Mouse (Mus musculus): ENCODE measurements around the gene Dbnl.
A peak's percentile ranks its signal among the peaks of the same experiment; 100 is the strongest.

The Dbnl gene

DNA sequence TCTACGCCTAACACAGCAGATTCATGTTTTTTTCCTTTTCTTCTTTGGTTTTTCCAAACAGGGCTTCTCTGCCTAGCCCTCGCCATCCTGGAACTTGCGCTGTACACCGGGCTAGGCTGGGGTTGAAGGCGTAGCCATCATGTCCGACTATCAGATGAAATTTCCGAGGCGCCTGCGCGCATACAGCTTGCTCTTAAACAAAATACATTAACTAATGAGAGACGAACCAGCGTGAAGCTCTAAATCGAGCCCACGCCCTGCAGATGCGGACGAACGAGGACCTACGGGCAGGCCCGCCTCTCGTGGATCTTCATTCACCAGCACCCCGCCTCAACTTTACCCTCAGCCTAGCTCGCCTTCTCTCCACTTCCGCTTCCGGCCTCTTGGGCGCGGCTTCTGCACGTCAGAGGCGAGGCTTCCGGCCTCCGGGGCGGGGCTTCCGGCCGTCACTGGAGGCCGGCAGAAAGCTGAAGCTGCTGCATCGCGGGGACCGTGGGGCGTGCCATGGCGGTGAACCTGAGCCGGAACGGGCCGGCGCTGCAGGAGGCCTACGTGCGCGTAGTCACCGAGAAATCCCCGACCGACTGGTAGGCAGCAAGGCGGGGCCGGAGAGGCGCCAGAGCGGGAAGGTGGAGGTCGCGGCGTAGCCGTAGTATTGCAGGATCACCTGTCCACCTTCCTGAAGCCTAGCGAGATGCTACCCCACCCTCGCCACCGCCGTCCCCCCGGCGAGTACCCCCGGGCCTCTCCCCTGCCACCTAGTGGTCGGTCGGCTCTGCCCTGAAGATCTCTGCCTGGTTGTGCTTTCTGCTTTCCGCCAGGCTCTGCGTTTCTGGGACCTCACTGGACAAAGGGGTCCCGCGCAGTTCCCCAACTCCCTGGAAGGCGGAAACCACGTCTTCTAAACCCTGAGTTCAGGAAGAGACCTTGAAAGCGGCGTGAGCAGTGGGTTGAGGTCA, at the start of gene Dbnl:
TSS of gene Dbnl (plus strand) at position 433 of the 959 bp plus-strand sequence.
- DNase-seq (ENCODE audit: low spot score in 2 of 2): peak; percentile 87 to 91

GRCm38 (mm10) chr11:5738888-5739632, 49.2 kb upstream of the Dbnl start:
- DNase-seq (ENCODE audit: low spot score in 2 of 2): no peak

DNA sequence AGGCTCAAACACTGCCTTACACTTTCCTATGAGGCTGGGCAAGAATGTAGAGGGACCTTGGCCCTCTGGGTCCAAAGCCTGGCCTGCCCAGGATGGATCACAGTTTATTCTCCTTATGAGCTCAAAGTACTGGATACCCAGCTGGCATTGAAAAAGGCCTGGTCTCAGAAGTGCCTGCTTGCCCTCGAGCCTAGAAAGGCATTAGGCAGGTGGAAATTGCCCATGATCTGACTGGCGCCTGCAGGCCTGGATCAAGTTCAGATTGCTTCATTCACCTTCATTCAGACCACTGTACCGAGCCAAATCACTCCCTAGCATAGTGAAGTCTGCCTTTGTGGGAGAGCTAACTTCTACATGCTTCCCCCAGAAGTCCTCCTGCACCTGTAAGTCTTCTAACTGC, 48.4 kb upstream of the Dbnl start:
- DNase-seq (ENCODE audit: low spot score in 2 of 2): no peak

DNA sequence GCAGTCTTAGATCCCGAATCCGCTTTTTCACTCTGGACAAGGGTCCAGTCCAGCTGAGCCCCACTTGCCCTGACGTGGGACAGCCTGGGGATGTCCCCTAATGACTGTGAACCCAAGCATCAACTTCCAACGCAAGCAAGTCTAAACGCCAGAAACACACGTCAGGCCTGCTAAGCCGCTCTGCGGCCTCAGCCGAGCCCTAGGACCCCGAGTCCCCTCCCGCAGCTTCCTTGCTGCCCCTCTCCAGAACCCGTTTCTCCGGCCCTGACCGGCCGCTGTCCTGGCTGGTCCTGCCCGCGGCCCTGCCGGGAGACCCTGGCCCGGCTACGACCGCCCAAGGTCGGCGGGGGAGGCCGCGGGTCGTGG, 47.7 kb upstream of the Dbnl start:
- peak in 1 of 2 experiments; percentile 20 for DNase-seq (ENCODE audit: low spot score in 2 of 2)

DNA sequence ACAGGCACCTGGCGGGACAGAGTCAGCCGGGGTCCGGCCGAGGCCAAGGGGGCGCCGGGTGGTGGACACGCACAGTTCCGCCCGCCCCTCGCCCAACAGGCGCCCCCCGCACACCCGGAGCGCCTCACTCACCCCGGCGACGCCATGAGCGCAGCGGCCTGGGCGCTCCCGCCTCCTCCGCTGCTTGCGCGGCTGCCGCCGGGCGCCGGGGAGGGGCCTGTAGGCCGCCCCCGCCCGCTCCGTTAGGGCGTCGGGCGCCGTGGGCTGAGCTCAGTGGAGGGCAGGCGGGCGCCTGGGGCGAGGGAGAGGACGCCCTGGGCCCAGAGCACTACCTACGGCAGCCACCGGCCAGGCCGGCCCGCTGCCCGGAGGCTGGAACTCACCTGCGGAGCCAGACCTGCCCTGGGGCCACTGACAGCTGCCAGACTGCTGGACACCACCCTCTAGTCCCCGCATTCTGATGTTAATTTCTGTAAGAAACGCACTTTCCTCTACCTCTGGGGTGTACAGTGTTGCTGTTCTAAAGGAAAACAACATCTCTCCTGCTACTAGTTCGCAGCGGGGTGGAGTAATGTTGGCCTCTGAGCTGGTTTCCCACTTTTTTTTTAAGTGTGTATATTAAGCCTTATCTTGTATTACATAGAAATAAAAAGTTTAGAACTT, 47.2 kb upstream of the Dbnl start:
- DNase-seq (ENCODE audit: low spot score in 2 of 2): peak; percentile 45 to 57

DNA sequence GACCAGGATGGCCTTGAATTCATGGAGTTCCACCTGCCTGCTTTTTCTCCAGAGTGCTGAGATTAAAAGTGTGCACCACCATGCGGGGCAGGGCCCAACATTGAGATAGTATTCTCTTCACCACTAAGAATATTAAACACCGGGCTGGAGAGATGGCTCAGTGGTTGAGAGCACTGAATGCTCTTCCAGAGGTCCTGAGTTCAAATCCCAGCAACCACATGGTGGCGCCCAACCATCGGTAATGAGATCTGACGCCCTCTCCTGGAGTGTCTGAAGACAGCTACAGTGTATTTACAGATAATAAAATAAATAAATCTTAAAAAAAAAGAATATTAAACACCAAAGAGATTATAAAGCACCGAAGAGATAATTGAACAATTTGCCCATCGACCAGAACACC, 46.2 kb upstream of the Dbnl start:
- DNase-seq (ENCODE audit: low spot score in 2 of 2): no peak

DNA sequence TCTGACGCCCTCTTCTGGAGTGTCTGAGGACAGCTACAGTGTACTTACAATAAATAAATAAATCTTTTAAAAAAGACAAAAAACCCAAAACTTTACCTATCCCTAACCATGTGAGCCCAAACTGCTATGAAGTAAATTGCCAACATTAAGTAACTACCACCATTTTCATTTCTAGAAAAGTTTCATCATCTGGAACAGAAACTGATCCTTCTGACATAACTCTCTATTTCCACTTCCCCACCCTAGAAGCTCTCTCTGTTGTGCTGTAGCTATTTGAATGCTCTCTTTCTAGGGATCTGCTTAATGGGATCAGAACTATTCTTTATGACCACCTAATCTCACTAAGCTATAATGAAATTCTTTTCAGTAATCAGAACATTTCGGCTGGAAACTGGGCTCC, 43.3 kb upstream of the Dbnl start:
- no peak for DNase-seq (ENCODE audit: low spot score in 2 of 2)

DNA sequence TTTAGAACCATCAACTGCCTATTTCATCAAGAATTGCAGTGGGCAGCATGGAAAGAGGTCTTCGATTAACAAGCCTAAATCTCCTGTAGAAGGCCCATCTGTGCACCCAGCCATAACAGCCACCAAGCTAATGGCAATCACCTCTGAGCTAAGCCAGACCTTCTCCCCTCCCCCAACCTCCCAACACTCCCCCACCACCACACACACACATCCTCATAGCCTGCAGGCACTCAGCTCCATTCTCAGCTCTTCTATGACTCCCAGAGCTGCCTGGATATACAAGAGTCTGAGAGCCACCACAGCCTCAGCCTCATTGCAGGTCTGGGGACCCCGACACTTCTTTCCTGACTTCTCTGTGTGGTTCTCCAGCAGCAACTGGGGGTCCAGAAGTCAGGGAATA, 34.5 kb upstream of the Dbnl start:
- DNase-seq (ENCODE audit: low spot score in 2 of 2): no peak

DNA sequence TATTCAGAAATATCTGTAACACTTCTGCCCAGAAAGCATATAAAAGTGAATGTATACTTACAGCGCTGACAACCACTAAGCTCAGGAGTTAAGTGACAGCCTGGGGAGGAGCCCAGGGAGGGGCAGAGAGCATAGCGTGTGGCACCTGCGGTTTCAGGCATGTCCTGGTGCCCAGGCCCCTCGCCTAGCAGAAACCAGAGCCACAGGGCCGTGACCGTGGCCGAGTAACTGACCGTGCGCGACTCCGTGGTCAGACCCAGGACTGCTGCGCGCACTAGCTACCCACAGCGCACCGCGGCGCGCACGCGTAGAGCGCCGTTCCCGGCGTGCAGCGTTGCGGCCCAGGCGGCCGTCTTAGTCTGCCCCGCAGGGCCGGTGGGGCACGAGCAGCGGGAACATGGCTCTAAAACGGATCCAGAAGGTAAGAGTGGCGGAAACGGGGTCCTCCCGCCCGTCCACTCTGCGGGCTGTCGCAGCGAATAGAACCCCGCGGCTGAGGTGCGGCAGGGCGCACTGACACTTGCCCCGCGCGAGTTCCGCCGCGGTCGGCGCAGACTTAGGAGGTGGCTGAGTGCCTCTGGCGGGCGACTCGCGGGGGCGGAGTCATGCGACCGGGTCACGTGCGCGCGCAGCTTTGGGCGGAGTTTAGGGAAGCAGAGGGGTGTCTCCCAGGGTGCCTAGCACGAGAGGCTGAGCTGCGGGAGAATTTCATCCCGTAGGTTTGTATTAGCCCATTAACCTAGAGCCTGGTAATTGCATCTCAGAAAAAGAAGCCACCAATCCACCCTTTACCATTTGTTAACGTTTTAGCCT, 26.3 kb upstream of the Dbnl start, which contains the start of gene Urgcp:
TSS of gene Urgcp (minus strand) at position 557 of the 813 bp plus-strand sequence.
- DNase-seq (ENCODE audit: low spot score in 2 of 2): peak; percentile 76 to 86

GRCm38 (mm10) chr11:5762633-5762982, 25.7 kb upstream of the Dbnl start:
- DNase-seq (ENCODE audit: low spot score in 2 of 2): no peak

GRCm38 (mm10) chr11:5766019-5766418, 22.3 kb upstream of the Dbnl start:
- DNase-seq (ENCODE audit: low spot score in 2 of 2): no peak

GRCm38 (mm10) chr11:5778481-5778880, 9.8 kb upstream of the Dbnl start:
- DNase-seq (ENCODE audit: low spot score in 2 of 2): no peak

GRCm38 (mm10) chr11:5780035-5780499, 8.2 kb upstream of the Dbnl start:
- no peak for DNase-seq (ENCODE audit: low spot score in 2 of 2)

DNA sequence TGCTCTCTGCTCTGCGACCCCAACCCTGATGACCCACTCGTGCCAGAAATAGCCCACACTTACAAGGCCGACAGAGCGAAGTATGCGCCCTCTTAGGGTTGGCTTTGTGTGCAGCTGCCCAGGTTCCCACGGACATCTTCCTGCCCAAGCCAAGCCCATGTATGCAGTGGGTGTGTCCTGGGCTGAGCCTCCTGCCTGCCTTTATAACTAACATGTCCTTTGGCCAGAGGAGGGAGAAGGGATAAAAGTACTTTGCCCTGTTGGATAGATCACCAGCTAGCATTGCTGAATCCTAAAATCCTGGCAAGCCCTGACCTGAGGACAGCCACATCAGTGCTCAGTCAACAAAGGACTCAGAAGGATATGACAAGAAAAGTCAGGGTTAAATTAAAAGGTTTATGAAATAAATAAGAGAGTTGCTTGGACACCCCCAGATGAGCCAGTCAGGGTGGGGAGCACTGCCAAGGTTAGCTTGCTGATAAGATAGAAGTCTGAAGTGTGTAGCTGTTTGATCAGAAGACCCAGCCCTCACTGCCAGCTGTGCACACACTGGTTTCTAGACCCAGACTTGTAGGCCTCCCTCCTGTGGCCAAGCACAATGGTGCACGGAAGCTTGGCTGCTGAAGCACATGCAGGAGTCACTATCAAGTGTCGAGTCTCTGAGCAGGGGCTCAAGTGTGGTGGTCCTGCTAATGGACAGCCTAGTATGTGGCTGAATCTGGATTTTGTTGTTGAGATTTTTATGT, 5.9 kb upstream of the Dbnl start:
- no peak for DNase-seq (ENCODE audit: low spot score in 2 of 2)

- DNase-seq (ENCODE audit: low spot score in 2 of 2): no peak
Measured at GRCm38 (mm10) chr11:5785732-5786131, 2.6 kb upstream of the Dbnl start.

DNA sequence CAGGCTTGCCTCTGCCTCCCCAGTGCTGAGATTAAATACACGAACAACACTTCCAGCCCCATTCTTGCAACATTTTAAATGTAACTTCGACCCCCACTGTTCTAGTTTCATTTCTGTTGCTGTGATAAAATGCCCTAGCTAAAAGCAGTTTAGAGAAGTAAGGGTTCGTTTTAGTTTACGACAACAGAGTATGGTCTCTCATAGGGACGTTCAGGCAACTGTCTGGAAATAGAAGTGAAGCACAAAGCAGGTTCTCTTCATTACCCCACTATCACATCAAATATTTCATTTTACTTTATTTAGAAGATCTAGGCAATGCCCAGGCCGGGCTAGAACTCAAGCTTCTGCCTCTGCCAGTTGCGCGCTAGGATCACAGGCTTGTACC, 625 bp upstream of the Dbnl start:
- DNase-seq (ENCODE audit: low spot score in 2 of 2): no peak

DNA sequence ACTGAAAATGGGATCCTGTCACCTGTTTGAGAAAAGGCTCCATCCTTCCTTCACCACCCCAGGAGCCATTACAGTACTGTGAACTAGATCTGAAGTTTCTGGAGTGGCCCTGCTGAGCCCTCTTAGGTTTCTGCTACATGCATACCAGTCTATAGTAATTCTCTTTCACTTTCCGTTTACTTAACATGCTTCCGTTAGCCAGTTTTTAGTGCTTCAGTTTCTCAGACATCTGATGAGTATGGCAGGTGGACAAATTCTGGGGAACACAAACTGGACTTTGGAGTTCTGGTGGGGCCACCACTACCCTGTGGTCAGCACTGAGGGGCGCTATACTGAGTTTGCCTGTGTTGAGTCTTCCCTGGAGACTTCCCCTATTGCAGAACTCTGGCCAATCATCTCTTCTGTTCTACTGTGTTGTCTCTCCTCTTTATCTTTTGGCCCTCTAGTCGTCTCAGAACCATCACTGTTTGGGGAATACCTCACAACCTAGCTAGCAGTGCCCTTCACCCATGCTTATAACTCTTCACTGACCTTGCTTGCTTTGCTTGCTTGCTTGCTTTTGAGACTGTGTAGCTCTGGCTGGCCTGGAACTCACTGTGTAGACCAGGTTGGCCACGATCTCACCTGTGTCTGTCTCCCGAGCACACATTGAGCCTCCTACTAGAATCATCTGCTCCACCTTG, 924 bp downstream of the Dbnl start:
- DNase-seq (ENCODE audit: low spot score in 2 of 2): no peak

GRCm38 (mm10) chr11:5789754-5790333, 1.6 kb downstream of the Dbnl start:
- DNase-seq (ENCODE audit: low spot score in 2 of 2): no peak

DNA sequence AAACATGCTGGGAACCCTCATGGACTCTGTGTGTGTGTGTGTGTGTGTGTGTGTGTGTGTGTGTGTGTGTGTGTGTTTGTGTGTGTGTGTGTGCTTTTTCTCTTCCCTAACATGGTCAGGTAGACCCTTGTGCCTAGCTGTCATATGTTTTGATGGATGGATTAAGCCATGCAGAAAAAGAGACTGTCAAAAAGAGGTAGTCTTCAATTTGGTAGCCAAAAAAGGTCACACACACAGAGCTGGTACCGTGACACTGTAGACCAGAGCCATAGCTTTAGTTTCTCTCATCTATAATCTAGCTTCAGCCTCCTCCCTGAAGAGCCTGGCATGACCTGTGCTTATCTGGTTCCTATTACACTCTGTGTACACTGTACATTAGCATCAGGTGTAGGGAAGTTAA, 2.1 kb downstream of the Dbnl start:
- no peak for DNase-seq (ENCODE audit: low spot score in 2 of 2)

- DNase-seq (ENCODE audit: low spot score in 2 of 2): no peak
Measured at GRCm38 (mm10) chr11:5795290-5795689, 7.0 kb downstream of the Dbnl start.

Measured in frontal cortex, postnatal 25 days (tissue).